Mouse (Mus musculus): ENCODE results near the gene Gm49333. TPM values are rescaled to one million over a fixed set of nuclear protein-coding genes. Genes with fewer than 3 reads are reported as not detected.

Gm49333 gene
- not detected for total RNA-seq (2021)
- long read RNA-seq, experiment 1: 0 reads
- long read RNA-seq, experiment 2, partial matches to known transcripts: 0 of 5 reads
- long read RNA-seq, experiment 2, other reads (novel, unspliced or antisense): 5 of 5 reads

- DNase-seq (ENCODE audit: low spot score in 2 of 2): peak; percentile 73 to 75
- Histone ChIP-seq H3K27ac (peak within 1 kb of the TSS; percentile 93), H3K4me3 (peak within 1 kb of the TSS; percentile 85)
- TF ChIP-seq CTCF (conservative IDR thresholded peaks at IDR 0.05): peak; percentile 38
These were observed at the start of gene Gm49333, which contains the start of the genes Eef1akmt4 and Alg3 for GRCm38 (mm10) chr16:20611357-20612227. Gene Gm49333 (plus strand): TSS chr16:20611610. Gene Eef1akmt4 (plus strand): TSS chr16:20611593. Gene Alg3 (minus strand): TSS chr16:20611735.

GRCm38 (mm10) chr16:20565075-20565474, 46.3 kb upstream of the Gm49333 start:
- no peak overlapping the region for H3K4me3 ChIP-seq
- no peak for TF ChIP-seq CTCF (conservative IDR thresholded peaks at IDR 0.05)
- no peak for DNase-seq (ENCODE audit: low spot score in 2 of 2)
- no peak overlapping the region for H3K27ac ChIP-seq

- no peak for DNase-seq (ENCODE audit: low spot score in 2 of 2)
- no peak for TF ChIP-seq CTCF (conservative IDR thresholded peaks at IDR 0.05)
- Histone ChIP-seq H3K27ac (peak within 1 kb of the TSS; percentile 65), H3K4me3 (peak within 1 kb of the TSS; percentile 65)
These were observed 22.0 kb upstream of the Gm49333 start, which contains the start of gene Vwa5b2 for GRCm38 (mm10) chr16:20589366-20589938. Gene Vwa5b2 (plus strand): TSS chr16:20589471.

- TF ChIP-seq CTCF (conservative IDR thresholded peaks at IDR 0.05): no peak
- peak in 1 of 2 experiments; percentile 36 for DNase-seq (ENCODE audit: low spot score in 2 of 2)
- Histone ChIP-seq H3K27ac (peak overlapping the region; percentile 65; the same call in 1 of the 2 replicates), H3K4me3 (peak overlapping the region; percentile 65)
These were observed 21.3 kb upstream of the Gm49333 start for GRCm38 (mm10) chr16:20589939-20590679.

- H3K4me3 ChIP-seq: peak overlapping the region; percentile 65
- no peak overlapping the region for H3K27ac ChIP-seq
- no peak for TF ChIP-seq CTCF (conservative IDR thresholded peaks at IDR 0.05)
- no peak for DNase-seq (ENCODE audit: low spot score in 2 of 2)
These were observed 20.8 kb upstream of the Gm49333 start for GRCm38 (mm10) chr16:20590680-20591038.

- TF ChIP-seq CTCF (conservative IDR thresholded peaks at IDR 0.05): no peak
- no peak for DNase-seq (ENCODE audit: low spot score in 2 of 2)
- H3K4me3 ChIP-seq: no peak overlapping the region
- H3K27ac ChIP-seq: no peak overlapping the region
These were observed 20.2 kb upstream of the Gm49333 start for GRCm38 (mm10) chr16:20591076-20591705.

GRCm38 (mm10) chr16:20595060-20595673, 16.2 kb upstream of the Gm49333 start:
- Histone ChIP-seq H3K4me3 (no peak overlapping the region), H3K27ac (no peak overlapping the region)
- no peak for DNase-seq (ENCODE audit: low spot score in 2 of 2)
- TF ChIP-seq CTCF (conservative IDR thresholded peaks at IDR 0.05): no peak

GRCm38 (mm10) chr16:20595737-20596136, 15.7 kb upstream of the Gm49333 start:
- no peak overlapping the region for H3K27ac ChIP-seq
- DNase-seq (ENCODE audit: low spot score in 2 of 2): no peak
- H3K4me3 ChIP-seq: no peak overlapping the region
- TF ChIP-seq CTCF (conservative IDR thresholded peaks at IDR 0.05): no peak

- Histone ChIP-seq H3K27ac (no peak overlapping the region), H3K4me3 (no peak overlapping the region)
- no peak for DNase-seq (ENCODE audit: low spot score in 2 of 2)
- no peak for TF ChIP-seq CTCF (conservative IDR thresholded peaks at IDR 0.05)
These were observed 14.5 kb upstream of the Gm49333 start for GRCm38 (mm10) chr16:20596687-20597441.

- no peak for DNase-seq (ENCODE audit: low spot score in 2 of 2)
- Histone ChIP-seq H3K27ac (no peak overlapping the region), H3K4me3 (no peak overlapping the region)
- TF ChIP-seq CTCF (conservative IDR thresholded peaks at IDR 0.05): no peak
These were observed 10.9 kb upstream of the Gm49333 start for GRCm38 (mm10) chr16:20600511-20600910.

- Histone ChIP-seq H3K27ac (no peak overlapping the region), H3K4me3 (no peak overlapping the region)
- DNase-seq (ENCODE audit: low spot score in 2 of 2): no peak
- no peak for TF ChIP-seq CTCF (conservative IDR thresholded peaks at IDR 0.05)
These were observed 6.7 kb upstream of the Gm49333 start for GRCm38 (mm10) chr16:20604705-20605104.

All from layer of hippocampus, adult 2 months (tissue).